Mouse (Mus musculus) hindbrain, embryonic 13.5 days (tissue): ENCODE results near the gene Ramp1. TPM values are rescaled to one million over a fixed set of nuclear protein-coding genes. Genes with fewer than 3 reads are reported as not detected.

Experiments used
- ATAC-seq: fragments of 200-750 bp; cut with Nextera tagmentation; 2 replicates; pipeline ENCODE4 v1.8.0; 2017; ENCODE audit warnings: moderate TSS enrichment; ENCODE audit not compliant: low FRiP score
- H3K27ac ChIP-seq: fragments of 300-500 bp; sonication (generic); 2 replicates; pipeline ENCODE4 v1.5.1; 2015; ENCODE audit warnings: inconsistent platforms, mild to moderate bottlenecking, moderate library complexity
- H3K27me3 ChIP-seq: fragments of 300-500 bp; sonication (generic); 2 replicates; pipeline ENCODE4 v1.6.1; 2015; ENCODE audit warnings: mild to moderate bottlenecking, inconsistent platforms
- H3K36me3 ChIP-seq: fragments of 300-500 bp; sonication (generic); 2 replicates; pipeline ENCODE4 v1.6.1; 2015; ENCODE audit warnings: mild to moderate bottlenecking, inconsistent platforms
- H3K4me1 ChIP-seq: fragments of 300-500 bp; sonication (generic); replicated peaks from 2 replicates; pipeline ENCODE4 v1.6.1; 2015; ENCODE audit warnings: inconsistent platforms
- H3K4me2 ChIP-seq: fragments of 300-500 bp; sonication (generic); 2 replicates; pipeline ENCODE4 v1.6.1; 2015; ENCODE audit warnings: inconsistent platforms, mild to moderate bottlenecking, moderate library complexity
- H3K4me3 ChIP-seq: fragments of 300-500 bp; sonication (generic); 2 replicates; pipeline ENCODE4 v1.5.1; 2015; ENCODE audit warnings: mild to moderate bottlenecking, inconsistent platforms
- H3K9ac ChIP-seq: fragments of 300-500 bp; sonication (generic); 2 replicates; pipeline ENCODE4 v1.6.1; 2015; ENCODE audit warnings: mild to moderate bottlenecking, inconsistent platforms
- H3K9me3 ChIP-seq: fragments of 300-500 bp; sonication (generic); 2 replicates; pipeline ENCODE4 v1.6.1; 2016; ENCODE audit warnings: inconsistent platforms
- WGBS: fragments of 180-500 bp; shearing (Covaris S2); methylation state at CpG from one replicate; pipeline ENCODE4 v1.1.7; 2015; 5-methylcytosine and 5-hydroxymethylcytosine counted together
- polyA plus RNA-seq: library from polyadenylated mRNA; unstranded; fragments of >200 nt; fragmentation: Nextera tagmentation; extraction: Ambion mirVana; gene quantifications from 2 replicates; pipeline ENCODE4 v1.2.1, GENCODE M21; 2015

The Ramp1 gene
- polyA plus RNA-seq = 3.2 and 3.3 TPM in 2 replicates

GRCm38 (mm10) chr1:91179533-91180173 is at the start of gene Ramp1:
Gene Ramp1 (plus strand): TSS chr1:91179822.
- Histone ChIP-seq H3K4me3 (peak within 1 kb of the TSS; percentile 41), H3K27ac (no peak within 1 kb of the TSS), H3K4me2 (peak within 1 kb of the TSS; percentile 72), H3K9ac (peak within 1 kb of the TSS; percentile 71), H3K4me1 (peaks cover 25% of the 10 kb centered on the region), H3K9me3 (no peaks in the 10 kb centered on the region), H3K27me3 (peaks cover 38% of the 10 kb centered on the region), H3K36me3 (no peaks in the 10 kb centered on the region)
- ATAC-seq = 0 out of 2 replicates have a peak, but pooled peaks have one; percentile 39
- 7% methylated on average over 36 of the region's 37 CpGs for WGBS

- H3K27ac ChIP-seq = no peak overlapping the region
- H3K4me3 ChIP-seq = no peak overlapping the region
- no peaks in the 10 kb centered on the region for H3K4me1 ChIP-seq
- ATAC-seq = no peak
- 91% methylated on average over 2 of the region's 2 CpGs for WGBS
- no peak overlapping the region for H3K9ac ChIP-seq
- no peaks in the 10 kb centered on the region for H3K36me3 ChIP-seq
- H3K9me3 ChIP-seq = no peaks in the 10 kb centered on the region
- no peak overlapping the region for H3K4me2 ChIP-seq
- H3K27me3 ChIP-seq = no peaks in the 10 kb centered on the region
These were observed 42.6 kb upstream of the Ramp1 start for GRCm38 (mm10) chr1:91137036-91137435.

GRCm38 (mm10) chr1:91144813-91145212 is 34.8 kb upstream of the Ramp1 start, which contains the start of gene Rbm44:
Gene Rbm44 (plus strand): TSS chr1:91145089.
- H3K9me3 ChIP-seq = no peaks in the 10 kb centered on the region
- H3K36me3 ChIP-seq = no peaks in the 10 kb centered on the region
- H3K27ac ChIP-seq = no peak within 1 kb of the TSS
- no peaks in the 10 kb centered on the region for H3K4me1 ChIP-seq
- H3K9ac ChIP-seq = no peak within 1 kb of the TSS
- 74% methylated on average over 20 of the region's 20 CpGs for WGBS
- no peak within 1 kb of the TSS for H3K4me3 ChIP-seq
- ATAC-seq = no peak
- no peaks in the 10 kb centered on the region for H3K27me3 ChIP-seq
- no peak within 1 kb of the TSS for H3K4me2 ChIP-seq

GRCm38 (mm10) chr1:91151509-91151908 is 28.1 kb upstream of the Ramp1 start:
- no peaks in the 10 kb centered on the region for H3K36me3 ChIP-seq
- H3K27me3 ChIP-seq = no peaks in the 10 kb centered on the region
- no peak for ATAC-seq
- 80% methylated on average over 2 of the region's 2 CpGs for WGBS
- H3K4me2 ChIP-seq = no peak overlapping the region
- H3K9ac ChIP-seq = no peak overlapping the region
- no peaks in the 10 kb centered on the region for H3K4me1 ChIP-seq
- no peaks in the 10 kb centered on the region for H3K9me3 ChIP-seq
- H3K27ac ChIP-seq = no peak overlapping the region
- no peak overlapping the region for H3K4me3 ChIP-seq

GRCm38 (mm10) chr1:91166798-91167197 is 12.8 kb upstream of the Ramp1 start:
- 88% methylated on average over 6 of the region's 6 CpGs for WGBS
- Histone ChIP-seq H3K4me1 (no peaks in the 10 kb centered on the region), H3K27ac (no peak overlapping the region), H3K4me3 (no peak overlapping the region), H3K36me3 (no peaks in the 10 kb centered on the region), H3K9me3 (0 out of 2 replicates have a peak, but pooled peaks cover under 1% of the 10 kb centered on the region), H3K4me2 (no peak overlapping the region), H3K9ac (no peak overlapping the region), H3K27me3 (no peaks in the 10 kb centered on the region)
- no peak for ATAC-seq

GRCm38 (mm10) chr1:91169157-91169556 is 10.5 kb upstream of the Ramp1 start:
- H3K4me2 ChIP-seq = no peak overlapping the region
- no peaks in the 10 kb centered on the region for H3K27me3 ChIP-seq
- H3K9me3 ChIP-seq = 0 out of 2 replicates have a peak, but pooled peaks cover 5% of the 10 kb centered on the region
- H3K9ac ChIP-seq = no peak overlapping the region
- H3K4me1 ChIP-seq = no peaks in the 10 kb centered on the region
- H3K4me3 ChIP-seq = no peak overlapping the region
- H3K27ac ChIP-seq = no peak overlapping the region
- no peaks in the 10 kb centered on the region for H3K36me3 ChIP-seq
- 89% methylated on average over 4 of the region's 4 CpGs for WGBS
- no peak for ATAC-seq

GRCm38 (mm10) chr1:91174796-91175195 is 4.8 kb upstream of the Ramp1 start:
- ATAC-seq = no peak
- H3K9ac ChIP-seq = no peak overlapping the region
- WGBS = 96% methylated on average over 5 of the region's 5 CpGs

GRCm38 (mm10) chr1:91176026-91176425 is 3.6 kb upstream of the Ramp1 start:
- H3K4me1 ChIP-seq = peaks cover 12% of the 10 kb centered on the region

More at GRCm38 (mm10) chr1:91174796-91175195, 4.8 kb upstream of the Ramp1 start:
- Histone ChIP-seq H3K4me1 (peaks cover 4% of the 10 kb centered on the region), H3K4me3 (no peak overlapping the region), H3K9me3 (0 out of 2 replicates have a peak, but pooled peaks cover 5% of the 10 kb centered on the region), H3K27ac (no peak overlapping the region), H3K36me3 (no peaks in the 10 kb centered on the region), H3K4me2 (no peak overlapping the region), H3K27me3 (peaks cover 18% of the 10 kb centered on the region)

GRCm38 (mm10) chr1:91176871-91177270 is 2.8 kb upstream of the Ramp1 start:
- no peak overlapping the region for H3K27ac ChIP-seq
- peaks cover 20% of the 10 kb centered on the region for H3K4me1 ChIP-seq
- 85% methylated on average over 4 of the region's 4 CpGs for WGBS
- no peak overlapping the region for H3K4me2 ChIP-seq
- peaks cover 37% of the 10 kb centered on the region for H3K27me3 ChIP-seq
- no peak overlapping the region for H3K4me3 ChIP-seq
- no peak for ATAC-seq
- H3K36me3 ChIP-seq = no peaks in the 10 kb centered on the region
- H3K9me3 ChIP-seq = 0 out of 2 replicates have a peak, but pooled peaks cover 4% of the 10 kb centered on the region
- no peak overlapping the region for H3K9ac ChIP-seq

More at GRCm38 (mm10) chr1:91176026-91176425, 3.6 kb upstream of the Ramp1 start:
- H3K36me3 ChIP-seq = no peaks in the 10 kb centered on the region
- H3K9me3 ChIP-seq = 0 out of 2 replicates have a peak, but pooled peaks cover 5% of the 10 kb centered on the region
- H3K27ac ChIP-seq = no peak overlapping the region
- no peak overlapping the region for H3K4me3 ChIP-seq
- WGBS = 62% methylated on average over 3 of the region's 3 CpGs
- peaks cover 30% of the 10 kb centered on the region for H3K27me3 ChIP-seq
- H3K4me2 ChIP-seq = no peak overlapping the region
- ATAC-seq = no peak
- H3K9ac ChIP-seq = no peak overlapping the region

- peaks cover 38% of the 10 kb centered on the region for H3K27me3 ChIP-seq
- H3K27ac ChIP-seq = no peak overlapping the region
- no peaks in the 10 kb centered on the region for H3K36me3 ChIP-seq
- H3K4me3 ChIP-seq = no peak overlapping the region
- no peak overlapping the region for H3K9ac ChIP-seq
- no peaks in the 10 kb centered on the region for H3K9me3 ChIP-seq
- peak; percentile 65; the same call in 1 of the 2 replicates for ATAC-seq
- WGBS = 30% methylated on average over 5 of the region's 5 CpGs
- H3K4me1 ChIP-seq = peaks cover 25% of the 10 kb centered on the region
- H3K4me2 ChIP-seq = no peak overlapping the region; the same call in 1 of the 2 replicates
These were observed 536 bp upstream of the Ramp1 start for GRCm38 (mm10) chr1:91179086-91179485.

- no peak for ATAC-seq
- Histone ChIP-seq H3K4me2 (peak overlapping the region; percentile 72), H3K9ac (peak overlapping the region; percentile 71), H3K27me3 (peaks cover 38% of the 10 kb centered on the region), H3K27ac (no peak overlapping the region), H3K9me3 (no peaks in the 10 kb centered on the region), H3K4me1 (peaks cover 25% of the 10 kb centered on the region), H3K4me3 (peak overlapping the region; percentile 41), H3K36me3 (no peaks in the 10 kb centered on the region)
- 8% methylated on average over 14 of the region's 14 CpGs for WGBS
These were observed 548 bp downstream of the Ramp1 start for GRCm38 (mm10) chr1:91180174-91180565.

- H3K4me3 ChIP-seq = no peak overlapping the region
- peak overlapping the region; percentile 72; the same call in 1 of the 2 replicates for H3K4me2 ChIP-seq
- 81% methylated on average over 6 of the region's 6 CpGs for WGBS
- peaks cover 38% of the 10 kb centered on the region for H3K27me3 ChIP-seq
- no peak for ATAC-seq
- no peak overlapping the region for H3K27ac ChIP-seq
- peaks cover 25% of the 10 kb centered on the region for H3K4me1 ChIP-seq
- H3K9ac ChIP-seq = no peak overlapping the region
- H3K36me3 ChIP-seq = no peaks in the 10 kb centered on the region
- no peaks in the 10 kb centered on the region for H3K9me3 ChIP-seq
These were observed 1.1 kb downstream of the Ramp1 start for GRCm38 (mm10) chr1:91180723-91181122.

GRCm38 (mm10) chr1:91181261-91181660 is 1.6 kb downstream of the Ramp1 start:
- peaks cover 25% of the 10 kb centered on the region for H3K4me1 ChIP-seq
- no peak overlapping the region for H3K4me3 ChIP-seq
- peaks cover 38% of the 10 kb centered on the region for H3K27me3 ChIP-seq
- no peak for ATAC-seq
- WGBS = 46% methylated on average over 5 of the region's 5 CpGs
- H3K36me3 ChIP-seq = no peaks in the 10 kb centered on the region
- no peak overlapping the region for H3K9ac ChIP-seq
- no peak overlapping the region for H3K4me2 ChIP-seq
- H3K9me3 ChIP-seq = no peaks in the 10 kb centered on the region
- H3K27ac ChIP-seq = no peak overlapping the region
